Mouse (Mus musculus): Measurements from ENCODE around the gene Bloc1s3. TPM values are rescaled to one million over a fixed set of nuclear protein-coding genes. Genes with fewer than 3 reads are reported as not detected.

The Bloc1s3 gene
- polyA plus RNA-seq, 2 experiments = 1.2 to 6.2 TPM

GRCm38 (mm10) chr7:19455186-19455585 is 53.0 kb downstream of the Bloc1s3 start:
- Histone ChIP-seq H3K4me1 (ENCODE audit: control insufficient read depth, insufficient read depth, low read length) (peaks cover 14% of the 10 kb centered on the region; the same call in 1 of the 2 replicates), H3K4me2 (replicated peaks; ENCODE audit: low read depth, low read length, severe bottlenecking) (no peak overlapping the region), H3K4me3 (replicated peaks; ENCODE audit: low read length) (no peak overlapping the region), H3K9ac (ENCODE audit: low read depth, low read length, severe bottlenecking) (no peak overlapping the region), H3K9me3 (ENCODE audit: control insufficient read depth, low read length) (no peaks in the 10 kb centered on the region; the same call in 1 of the 2 replicates), H3K36me3 (ENCODE audit: control insufficient read depth, insufficient read depth, low read length) (peaks cover 35% of the 10 kb centered on the region), H3K27ac (replicated peaks; ENCODE audit: low read depth, low read length) (no peak overlapping the region), H3K27me3 (ENCODE audit: control insufficient read depth, insufficient read depth, low read length) (no peaks in the 10 kb centered on the region)
- DNase-seq (ENCODE audit: low spot score) (no peak), ATAC-seq (ENCODE audit: low FRiP score, low read depth) (no peak)
- TF ChIP-seq POLR2A (IDR thresholded peaks at IDR 0.05; ENCODE audit: borderline replicate concordance, extremely low read depth, insufficient read depth, insufficient read length) = no peak
- WGBS = 98% methylated on average over 4 of the region's 4 CpGs

Other genes with a start within 250 kb of the Bloc1s3 start
- gene Vasp, start 236.6 kb downstream of the Bloc1s3 start, polyA plus RNA-seq (2012; rRNA removed) = 126 and 169 TPM in 2 replicates
- 66.7 and 67.0 TPM in 2 replicates for gene Vasp, start 236.6 kb downstream of the Bloc1s3 start, polyA plus RNA-seq (2014; fragmentation: Nextera tagmentation; extraction: Ambion mirVana)
- gene Ppm1n, start 228.3 kb downstream of the Bloc1s3 start, polyA plus RNA-seq (2012; rRNA removed) = not detected in 2 replicates
- gene Ppm1n, start 228.3 kb downstream of the Bloc1s3 start, polyA plus RNA-seq (2014; fragmentation: Nextera tagmentation; extraction: Ambion mirVana) = not detected in 2 replicates
- gene Rtn2, start 225.7 kb downstream of the Bloc1s3 start, polyA plus RNA-seq (2012; rRNA removed) = 44.3 and 59.4 TPM in 2 replicates
- gene Rtn2, start 225.7 kb downstream of the Bloc1s3 start, polyA plus RNA-seq (2014; fragmentation: Nextera tagmentation; extraction: Ambion mirVana) = 22.5 and 30.6 TPM in 2 replicates
- gene Fosb, start 198.3 kb downstream of the Bloc1s3 start, polyA plus RNA-seq (2012; rRNA removed) = 0.69 and 0.88 TPM in 2 replicates
- 0.14 and 0.28 TPM in 2 replicates for gene Fosb, start 198.3 kb downstream of the Bloc1s3 start, polyA plus RNA-seq (2014; fragmentation: Nextera tagmentation; extraction: Ambion mirVana)
- gene Ercc1, start 163.6 kb downstream of the Bloc1s3 start, polyA plus RNA-seq (2012; rRNA removed) = 72.3 and 93.5 TPM in 2 replicates
- gene Ercc1, start 163.6 kb downstream of the Bloc1s3 start, polyA plus RNA-seq (2014; fragmentation: Nextera tagmentation; extraction: Ambion mirVana) = 74.3 and 86.1 TPM in 2 replicates
- 13.7 and 19.4 TPM in 2 replicates for gene Cd3eap, start 148.9 kb downstream of the Bloc1s3 start, polyA plus RNA-seq (2012; rRNA removed)
- 25.2 and 28.7 TPM in 2 replicates for gene Cd3eap, start 148.9 kb downstream of the Bloc1s3 start, polyA plus RNA-seq (2014; fragmentation: Nextera tagmentation; extraction: Ambion mirVana)
- 33.8 and 39.3 TPM in 2 replicates for gene Ppp1r13l, start 148.6 kb downstream of the Bloc1s3 start, polyA plus RNA-seq (2012; rRNA removed)
- gene Ppp1r13l, start 148.6 kb downstream of the Bloc1s3 start, polyA plus RNA-seq (2014; fragmentation: Nextera tagmentation; extraction: Ambion mirVana) = 15.3 and 16.8 TPM in 2 replicates
- gene Ercc2, start 126.4 kb downstream of the Bloc1s3 start, polyA plus RNA-seq (2012; rRNA removed) = 58.1 and 73.8 TPM in 2 replicates
- 11.3 and 12.6 TPM in 2 replicates for gene Ercc2, start 126.4 kb downstream of the Bloc1s3 start, polyA plus RNA-seq (2014; fragmentation: Nextera tagmentation; extraction: Ambion mirVana)
- gene Klc3, start 104.3 kb downstream of the Bloc1s3 start, polyA plus RNA-seq (2012; rRNA removed) = 11.5 and 12.8 TPM in 2 replicates
- gene Klc3, start 104.3 kb downstream of the Bloc1s3 start, polyA plus RNA-seq (2014; fragmentation: Nextera tagmentation; extraction: Ambion mirVana) = 12.5 and 15.2 TPM in 2 replicates
- 89.9 and 125 TPM in 2 replicates for gene Ckm, start 103.6 kb downstream of the Bloc1s3 start, polyA plus RNA-seq (2012; rRNA removed)
- 35.4 and 91.5 TPM in 2 replicates for gene Ckm, start 103.6 kb downstream of the Bloc1s3 start, polyA plus RNA-seq (2014; fragmentation: Nextera tagmentation; extraction: Ambion mirVana)
- gene Mark4, start 49.5 kb downstream of the Bloc1s3 start, polyA plus RNA-seq (2012; rRNA removed) = 34.8 and 39.8 TPM in 2 replicates
- gene Mark4, start 49.5 kb downstream of the Bloc1s3 start, polyA plus RNA-seq (2014; fragmentation: Nextera tagmentation; extraction: Ambion mirVana) = 11.5 and 13.3 TPM in 2 replicates
- gene Exoc3l2, start 45.0 kb downstream of the Bloc1s3 start, polyA plus RNA-seq (2012; rRNA removed) = 3.5 and 4.9 TPM in 2 replicates
- gene Exoc3l2, start 45.0 kb downstream of the Bloc1s3 start, polyA plus RNA-seq (2014; fragmentation: Nextera tagmentation; extraction: Ambion mirVana) = 1.6 and 1.9 TPM in 2 replicates
- gene Trappc6a, start within 50 bp of the Bloc1s3 start, polyA plus RNA-seq (2012; rRNA removed) = 58.0 and 71.6 TPM in 2 replicates
- gene Trappc6a, start within 50 bp of the Bloc1s3 start, polyA plus RNA-seq (2014; fragmentation: Nextera tagmentation; extraction: Ambion mirVana) = 70.2 and 79.8 TPM in 2 replicates
- 0.29 and 0.36 TPM in 2 replicates for gene Nkpd1, start 9.5 kb upstream of the Bloc1s3 start, polyA plus RNA-seq (2012; rRNA removed)
- gene Nkpd1, start 9.5 kb upstream of the Bloc1s3 start, polyA plus RNA-seq (2014; fragmentation: Nextera tagmentation; extraction: Ambion mirVana) = 0.17 and 0.22 TPM in 2 replicates
- 84.9 and 118 TPM in 2 replicates for gene Ppp1r37, start 54.7 kb upstream of the Bloc1s3 start, polyA plus RNA-seq (2012; rRNA removed)
- gene Ppp1r37, start 54.7 kb upstream of the Bloc1s3 start, polyA plus RNA-seq (2014; fragmentation: Nextera tagmentation; extraction: Ambion mirVana) = 5.6 and 6.4 TPM in 2 replicates
- gene Zfp296, start 68.9 kb upstream of the Bloc1s3 start, polyA plus RNA-seq (2012; rRNA removed) = 2.2 and 2.7 TPM in 2 replicates
- gene Zfp296, start 68.9 kb upstream of the Bloc1s3 start, polyA plus RNA-seq (2014; fragmentation: Nextera tagmentation; extraction: Ambion mirVana) = 0.68 and 1.8 TPM in 2 replicates
- gene Gemin7, start 69.2 kb upstream of the Bloc1s3 start, polyA plus RNA-seq (2012; rRNA removed) = 70.6 and 75.8 TPM in 2 replicates
- gene Gemin7, start 69.2 kb upstream of the Bloc1s3 start, polyA plus RNA-seq (2014; fragmentation: Nextera tagmentation; extraction: Ambion mirVana) = 171 TPM in 2 replicates
- gene Clasrp, start 96.1 kb upstream of the Bloc1s3 start, polyA plus RNA-seq (2012; rRNA removed) = 174 and 235 TPM in 2 replicates
- gene Clasrp, start 96.1 kb upstream of the Bloc1s3 start, polyA plus RNA-seq (2014; fragmentation: Nextera tagmentation; extraction: Ambion mirVana) = 46.5 and 57.5 TPM in 2 replicates
- gene Relb, start 121.1 kb upstream of the Bloc1s3 start, polyA plus RNA-seq (2012; rRNA removed) = 13.4 and 15.7 TPM in 2 replicates
- 9.8 and 10.5 TPM in 2 replicates for gene Relb, start 121.1 kb upstream of the Bloc1s3 start, polyA plus RNA-seq (2014; fragmentation: Nextera tagmentation; extraction: Ambion mirVana)
- gene Clptm1, start 156.7 kb upstream of the Bloc1s3 start, polyA plus RNA-seq (2012; rRNA removed) = 68.8 and 85.9 TPM in 2 replicates
- gene Clptm1, start 156.7 kb upstream of the Bloc1s3 start, polyA plus RNA-seq (2014; fragmentation: Nextera tagmentation; extraction: Ambion mirVana) = 90.2 and 95.4 TPM in 2 replicates
- gene Apoc2, start 169.6 kb upstream of the Bloc1s3 start, polyA plus RNA-seq (2012; rRNA removed) = 1.2 and 1.4 TPM in 2 replicates
- gene Apoc2, start 169.6 kb upstream of the Bloc1s3 start, polyA plus RNA-seq (2014; fragmentation: Nextera tagmentation; extraction: Ambion mirVana) = 1.5 TPM in 1 of 2 replicates, not detected in the other
- gene Gm44805, start 173.1 kb upstream of the Bloc1s3 start, polyA plus RNA-seq (2012; rRNA removed) = not detected in 2 replicates
- not detected in 2 replicates for gene Gm44805, start 173.1 kb upstream of the Bloc1s3 start, polyA plus RNA-seq (2014; fragmentation: Nextera tagmentation; extraction: Ambion mirVana)
- gene Apoc4, start 173.1 kb upstream of the Bloc1s3 start, polyA plus RNA-seq (2012; rRNA removed) = 0.14 TPM in 1 of 2 replicates, not detected in the other
- gene Apoc4, start 173.1 kb upstream of the Bloc1s3 start, polyA plus RNA-seq (2014; fragmentation: Nextera tagmentation; extraction: Ambion mirVana) = not detected in 2 replicates
- 9.1 and 16.4 TPM in 2 replicates for gene Apoc1, start 184.3 kb upstream of the Bloc1s3 start, polyA plus RNA-seq (2012; rRNA removed)
- 30.7 and 36.5 TPM in 2 replicates for gene Apoc1, start 184.3 kb upstream of the Bloc1s3 start, polyA plus RNA-seq (2014; fragmentation: Nextera tagmentation; extraction: Ambion mirVana)
- gene Apoe, start 190.8 kb upstream of the Bloc1s3 start, polyA plus RNA-seq (2012; rRNA removed) = 365 and 376 TPM in 2 replicates
- 413 and 469 TPM in 2 replicates for gene Apoe, start 190.8 kb upstream of the Bloc1s3 start, polyA plus RNA-seq (2014; fragmentation: Nextera tagmentation; extraction: Ambion mirVana)
- 101 and 123 TPM in 2 replicates for gene Tomm40, start 207.1 kb upstream of the Bloc1s3 start, polyA plus RNA-seq (2012; rRNA removed)
- gene Tomm40, start 207.1 kb upstream of the Bloc1s3 start, polyA plus RNA-seq (2014; fragmentation: Nextera tagmentation; extraction: Ambion mirVana) = 124 and 129 TPM in 2 replicates
- gene Nectin2, start 242.1 kb upstream of the Bloc1s3 start, polyA plus RNA-seq (2012; rRNA removed) = 58.9 and 72.1 TPM in 2 replicates
- 71.3 and 80.8 TPM in 2 replicates for gene Nectin2, start 242.1 kb upstream of the Bloc1s3 start, polyA plus RNA-seq (2014; fragmentation: Nextera tagmentation; extraction: Ambion mirVana)